16 mouse cellular contexts compared by ENCODE assay signal in the genomic region with DNA sequence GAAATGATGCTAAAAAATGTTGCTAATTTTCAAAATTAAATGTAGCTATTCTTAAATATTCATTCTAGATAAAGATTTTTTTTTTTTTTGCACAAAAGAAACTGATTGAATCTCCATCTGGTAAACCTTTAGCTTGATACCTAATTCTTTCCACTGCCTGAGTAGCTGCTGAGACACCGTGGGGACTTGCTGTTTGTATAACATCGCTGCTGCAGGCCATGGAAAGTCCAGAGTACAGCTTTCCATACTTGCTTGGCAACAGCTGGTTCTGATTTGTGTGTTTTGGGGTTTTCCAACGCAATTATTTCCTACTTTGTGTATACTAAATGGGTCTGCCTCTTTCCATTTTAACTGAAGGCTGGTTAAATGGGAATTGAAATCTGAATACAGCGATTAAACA.
DNase-seq lines count a peak whose midpoint lies in the region; ATAC-seq and TF ChIP-seq lines count a peak whose summit lies in the region.
"Had no signal": no experiment of that assay in that cellular context is flagged by ENCODE, and none has a peak within 500 bp of the region (broad histone marks: within the 10 kb centered on the region; RNA-seq: fewer than 3 reads in every experiment).

No protein-coding gene starts in this region.

- DNase-seq in midbrain, embryonic 14.5 days: peak; percentile 38
- DNase-seq in midbrain, postnatal 0 days (ENCODE audit: low spot score): no peak
- peak; percentile 75 for DNase-seq in embryo, embryonic 11 days
- peak; percentile 78 for DNase-seq in forelimb bud, embryonic 11.5 days (ENCODE audit: low read depth, low spot score)
- DNase-seq in left cerebral cortex, adult 9 months (ENCODE audit: low spot score in 2 of 2): no peak
- DNase-seq: adrenal gland, postnatal 25 days; cerebellum, adult 9-11 months; gastrocnemius, adult 2 months; heart, adult 2 months; thymus, adult 2 months had no signal

- no peak overlapping the region for H3K4me2 ChIP-seq in midbrain, embryonic 14.5 days (ENCODE audit: low read length)
- H3K4me2 ChIP-seq in midbrain, postnatal 0 days (ENCODE audit: low read depth, low read length, poor library complexity, severe bottlenecking): no peak overlapping the region
- no peak overlapping the region for H3K4me2 ChIP-seq in liver, embryonic 12.5 days

- 0 out of 2 replicates have a peak overlapping the region, but pooled peaks have one; percentile 20 for H3K27ac ChIP-seq in midbrain, embryonic 14.5 days (replicated peaks; ENCODE audit: low read depth, low read length)
- no peak overlapping the region for H3K27ac ChIP-seq in midbrain, postnatal 0 days (ENCODE audit: low read depth, low read length)
- no peak overlapping the region for H3K27ac ChIP-seq in liver, embryonic 12.5 days
- H3K27ac ChIP-seq: gastrocnemius, adult 2 months; heart, adult 2 months; layer of hippocampus, adult 2 months; liver, embryonic 14.5 days had no signal

- 67% methylated on average over 4 of the region's 4 CpGs for WGBS in midbrain, embryonic 14.5 days
- WGBS in midbrain, postnatal 0 days: 48% methylated on average over 4 of the region's 4 CpGs
- 50% methylated on average over 4 of the region's 4 CpGs for WGBS in liver, embryonic 12.5 days (ENCODE audit: insufficient replicate concordance)

- no peaks in the 10 kb centered on the region for H3K9me3 ChIP-seq in midbrain, embryonic 14.5 days (ENCODE audit: control insufficient read depth, low read length)
- H3K9me3 ChIP-seq in midbrain, postnatal 0 days (ENCODE audit: low read length): no peaks in the 10 kb centered on the region
- no peaks in the 10 kb centered on the region for H3K9me3 ChIP-seq in liver, embryonic 12.5 days (replicated peaks)

- no peak for TF ChIP-seq CTCF in midbrain, postnatal 0 days (IDR thresholded peaks at IDR 0.05)

- H3K9ac ChIP-seq in midbrain, embryonic 14.5 days (replicated peaks; ENCODE audit: low read length): no peak overlapping the region
- H3K9ac ChIP-seq in midbrain, postnatal 0 days (replicated peaks; ENCODE audit: low read length, poor library complexity, severe bottlenecking): no peak overlapping the region
- H3K9ac ChIP-seq in liver, embryonic 12.5 days: no peak overlapping the region
- H3K9ac ChIP-seq: liver, embryonic 14.5 days had no signal

- no peaks in the 10 kb centered on the region for H3K36me3 ChIP-seq in midbrain, embryonic 14.5 days (ENCODE audit: control insufficient read depth, insufficient read depth, low read length)
- no peaks in the 10 kb centered on the region for H3K36me3 ChIP-seq in midbrain, postnatal 0 days (ENCODE audit: insufficient read depth, low read length)
- H3K36me3 ChIP-seq in liver, embryonic 12.5 days: no peaks in the 10 kb centered on the region

- no peak overlapping the region for H3K4me3 ChIP-seq in midbrain, embryonic 14.5 days (replicated peaks; ENCODE audit: low read depth, low read length)
- no peak overlapping the region for H3K4me3 ChIP-seq in midbrain, postnatal 0 days (ENCODE audit: low read depth, low read length)
- no peak overlapping the region for H3K4me3 ChIP-seq in liver, embryonic 12.5 days
- H3K4me3 ChIP-seq: erythroblast, embryonic 14.5 days; gastrocnemius, adult 2 months; heart, adult 2 months; layer of hippocampus, adult 2 months; myocyte had no signal

- ATAC-seq in midbrain, embryonic 14.5 days (ENCODE audit: low FRiP score, low TSS enrichment): no peak
- no peak for ATAC-seq in midbrain, postnatal 0 days (ENCODE audit: low FRiP score)
- ATAC-seq in liver, embryonic 12.5 days: no peak
- ATAC-seq in megakaryocyte-erythroid progenitor cell, adult 5-6 weeks (replicated peaks; ENCODE audit: low FRiP score, low TSS enrichment, poor library complexity, severe bottlenecking): no peak

- peaks cover 5% of the 10 kb centered on the region; the same call in 1 of the 2 replicates for H3K4me1 ChIP-seq in midbrain, embryonic 14.5 days (ENCODE audit: control insufficient read depth, insufficient read depth, low read length)
- H3K4me1 ChIP-seq in midbrain, postnatal 0 days (ENCODE audit: insufficient read depth, low read length): no peaks in the 10 kb centered on the region
- no peaks in the 10 kb centered on the region for H3K4me1 ChIP-seq in liver, embryonic 12.5 days

- no peaks in the 10 kb centered on the region for H3K27me3 ChIP-seq in midbrain, embryonic 14.5 days (ENCODE audit: control insufficient read depth, insufficient read depth, low read length)
- H3K27me3 ChIP-seq in midbrain, postnatal 0 days (ENCODE audit: insufficient read depth, low read length): no peaks in the 10 kb centered on the region
- no peaks in the 10 kb centered on the region for H3K27me3 ChIP-seq in liver, embryonic 12.5 days (replicated peaks)

Comparison
In these comparisons a context has a peak if more than half of its experiments do, and no peak if none do; other contexts are left out.
1. DNase-seq: peak in midbrain, embryonic 14.5 days (single experiment), embryo, embryonic 11 days (single experiment) and forelimb bud, embryonic 11.5 days (single experiment); none in midbrain, postnatal 0 days (single experiment) and left cerebral cortex, adult 9 months (0 of 2).